Mouse (Mus musculus) spleen, postnatal 10 days (tissue): Measurements from ENCODE around the gene Irf2bp2.

Source experiments
- DNase-seq, 2 experiments: peaks; one replicate each; pipeline ENCODE4 v3.0.0; 2021 to 2022; ENCODE audit warnings: low spot score in 2 of 2

The Irf2bp2 gene

DNA sequence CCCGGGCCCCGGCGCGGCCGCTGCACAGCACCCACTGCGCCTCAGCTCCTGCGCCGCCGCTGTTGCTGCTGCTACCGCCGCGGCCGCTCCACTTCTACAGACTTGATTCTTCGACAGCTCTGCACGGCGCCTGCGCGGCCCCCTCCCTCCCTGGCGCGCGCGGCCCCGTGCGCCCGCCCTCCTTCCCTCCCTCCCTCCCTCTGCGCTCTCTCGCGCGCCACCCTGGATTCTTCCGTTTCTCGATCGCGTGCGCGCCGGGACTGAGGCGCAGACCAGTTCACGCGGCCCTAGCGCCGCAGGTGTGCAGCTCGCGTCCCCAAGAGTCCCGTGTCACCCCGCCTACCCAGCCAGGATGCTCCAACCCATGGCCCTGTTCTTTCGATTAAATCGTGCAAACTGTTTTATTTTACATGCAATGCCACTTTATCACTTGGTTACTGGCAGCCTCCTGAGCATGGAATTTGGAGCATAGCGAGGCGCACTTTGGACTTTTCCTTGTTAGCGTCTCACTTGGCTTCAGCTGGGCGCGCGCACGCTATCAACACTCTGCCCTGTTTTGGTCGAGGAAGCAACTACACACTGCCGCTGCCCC, at the start of gene Irf2bp2:
TSS of gene Irf2bp2 (minus strand) at position 98 of the 592 bp plus-strand sequence.
- peak; percentile 74 to 89 for DNase-seq

DNA sequence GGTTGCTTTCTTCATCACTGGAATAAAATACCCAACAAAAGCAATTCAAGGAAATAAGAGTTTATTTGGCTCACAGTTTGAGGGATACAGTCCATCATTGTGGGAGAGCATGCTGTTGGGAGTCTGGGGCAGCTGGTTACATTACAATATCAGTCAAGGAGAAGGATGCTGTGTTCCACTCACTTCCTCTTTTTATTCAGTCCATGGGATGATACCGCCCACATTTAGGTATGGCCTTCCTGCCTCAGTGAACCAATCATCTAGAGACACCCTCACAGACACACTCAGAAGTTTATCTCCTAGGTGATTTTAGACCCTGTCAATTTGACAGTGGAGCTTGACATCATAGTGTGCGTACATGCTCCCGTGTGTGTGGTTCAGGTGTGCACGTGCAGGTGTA, 48.9 kb upstream of the Irf2bp2 start:
- DNase-seq = no peak

DNA sequence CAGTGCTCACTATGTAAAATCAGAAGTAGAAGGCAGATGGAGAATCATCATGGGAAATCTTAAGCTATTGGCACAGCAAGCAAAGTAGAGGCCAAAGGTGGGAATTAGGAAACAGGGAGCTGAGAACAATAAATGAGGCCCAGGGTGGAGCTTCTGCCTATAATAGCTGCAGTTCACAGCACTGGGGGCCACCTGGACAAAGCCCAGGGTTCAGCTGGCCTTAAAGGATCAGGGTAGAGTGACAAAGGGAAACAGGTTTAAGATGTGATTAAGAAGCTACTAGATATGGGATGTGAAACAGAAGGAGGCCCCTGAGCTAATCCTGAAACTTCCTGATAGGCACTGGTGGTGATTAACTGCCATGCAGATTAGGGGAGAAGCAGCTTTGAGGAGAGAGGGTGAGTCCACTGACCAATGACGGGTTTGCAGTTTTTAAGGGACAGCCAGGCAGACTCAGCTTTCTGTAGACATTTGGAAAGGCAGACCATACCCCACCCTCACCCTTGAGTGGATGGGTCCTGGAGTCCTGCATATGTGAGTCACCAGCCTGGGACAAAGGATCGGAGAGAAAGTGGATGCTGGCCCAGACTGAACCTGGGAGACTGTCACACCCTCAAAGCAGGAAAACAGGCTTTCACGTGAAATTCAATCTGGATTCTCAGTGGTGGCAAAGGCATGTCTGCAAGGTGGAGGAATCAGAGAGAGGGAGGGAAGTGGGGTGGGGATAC, 47.9 kb upstream of the Irf2bp2 start:
- peak in 1 of 2 experiments; percentile 9 for DNase-seq

DNA sequence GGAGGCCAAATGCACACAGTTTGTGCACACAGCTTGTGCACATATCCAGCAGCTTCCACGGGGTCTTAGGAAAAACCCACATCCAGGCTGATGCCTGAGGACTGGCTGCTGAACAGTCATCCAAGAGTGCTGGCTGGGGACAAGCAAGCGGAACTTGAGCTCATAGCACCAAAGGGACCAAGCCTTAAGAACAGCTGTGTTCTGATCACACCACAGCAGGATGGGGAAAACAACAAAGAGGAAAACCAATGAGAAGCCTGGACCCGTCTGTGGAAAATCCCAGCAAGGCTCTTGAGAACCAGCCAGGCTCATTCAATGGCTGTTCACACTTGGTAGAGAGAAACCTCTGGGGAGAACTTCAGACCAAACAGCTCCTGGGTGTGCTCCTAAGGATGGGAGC, 45.4 kb upstream of the Irf2bp2 start:
- DNase-seq = no peak

DNA sequence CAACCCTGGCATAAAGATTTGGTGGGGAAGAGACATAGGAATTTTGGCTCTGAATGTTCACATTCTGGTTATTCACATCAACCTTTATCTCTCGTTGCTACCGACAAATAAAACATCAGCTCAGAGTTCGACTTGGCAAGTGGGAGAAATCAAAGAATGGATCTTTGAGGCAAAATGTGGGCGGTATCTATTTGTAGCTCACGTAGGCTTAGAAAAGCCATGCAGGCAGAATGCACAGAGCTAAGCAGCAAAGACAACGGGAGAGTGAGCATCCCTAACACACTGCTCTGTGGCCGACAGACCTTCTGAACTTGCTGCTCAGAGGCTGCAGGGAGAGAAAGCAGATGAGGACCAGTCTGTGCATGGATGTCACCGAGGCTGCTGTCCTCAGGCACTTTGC, 44.2 kb upstream of the Irf2bp2 start:
- DNase-seq = no peak

DNA sequence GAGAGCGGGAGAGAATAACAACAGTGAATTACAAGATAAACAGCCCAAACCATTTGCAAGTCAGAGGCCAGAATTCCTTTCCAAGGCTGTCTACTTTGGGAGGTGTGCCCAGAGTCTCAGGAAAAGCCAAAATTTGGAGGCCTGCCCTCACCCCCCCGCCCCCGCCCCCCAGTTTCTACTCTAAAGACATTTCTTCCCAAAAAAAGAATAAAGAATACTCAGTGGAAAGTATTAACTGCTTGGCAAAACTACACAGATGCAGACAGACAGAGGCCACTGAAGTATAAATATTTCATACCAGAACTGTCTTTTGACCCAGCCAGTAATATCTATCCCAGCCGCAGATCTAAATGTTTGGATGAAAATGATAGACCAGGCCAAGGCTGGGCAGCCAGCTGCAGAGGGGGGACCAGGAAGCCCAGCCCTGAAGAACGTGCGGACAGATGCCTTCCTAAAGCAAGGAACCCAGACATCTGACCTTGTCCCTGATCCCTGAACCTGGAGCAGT, 40.8 kb upstream of the Irf2bp2 start:
- no peak for DNase-seq

DNA sequence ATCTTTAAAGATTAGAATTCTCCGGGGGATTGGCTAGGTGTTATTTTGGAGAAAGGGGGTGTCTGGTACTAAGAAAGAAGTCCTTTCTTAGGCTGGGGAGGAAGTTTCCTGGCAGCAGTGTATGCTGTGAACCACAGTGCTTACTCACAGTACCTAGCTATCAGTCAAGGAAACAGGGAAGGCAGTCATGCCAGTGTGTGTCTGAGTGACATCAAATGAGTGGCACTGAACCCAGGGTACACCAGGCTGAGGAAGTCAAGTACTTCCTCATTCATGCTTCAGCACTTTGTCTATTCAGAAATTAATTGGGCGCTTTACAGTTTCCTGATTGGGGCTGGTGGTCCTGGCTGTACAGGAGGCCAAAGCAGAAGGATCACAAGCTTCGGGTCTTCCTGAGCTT, 34.8 kb upstream of the Irf2bp2 start:
- DNase-seq = no peak

DNA sequence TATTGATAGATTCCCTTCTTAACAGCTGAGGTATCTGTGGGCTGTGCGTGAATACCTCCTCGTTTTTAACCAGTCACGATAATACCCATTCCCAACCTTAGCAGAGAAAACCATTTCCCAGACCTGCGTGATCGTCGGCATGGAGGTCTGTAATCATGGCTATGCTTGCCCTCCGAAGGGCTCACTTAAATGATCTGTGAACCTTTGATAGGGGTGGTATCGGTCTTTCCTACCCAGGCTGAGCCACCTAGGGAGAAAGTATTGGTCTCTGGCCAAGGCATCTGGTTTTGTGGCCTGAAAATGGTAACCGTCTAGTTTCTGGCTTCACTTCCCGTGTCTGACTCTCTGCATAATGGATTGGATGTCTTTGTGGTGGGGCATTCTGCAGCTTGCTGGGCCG, 32.6 kb upstream of the Irf2bp2 start:
- no peak for DNase-seq

DNA sequence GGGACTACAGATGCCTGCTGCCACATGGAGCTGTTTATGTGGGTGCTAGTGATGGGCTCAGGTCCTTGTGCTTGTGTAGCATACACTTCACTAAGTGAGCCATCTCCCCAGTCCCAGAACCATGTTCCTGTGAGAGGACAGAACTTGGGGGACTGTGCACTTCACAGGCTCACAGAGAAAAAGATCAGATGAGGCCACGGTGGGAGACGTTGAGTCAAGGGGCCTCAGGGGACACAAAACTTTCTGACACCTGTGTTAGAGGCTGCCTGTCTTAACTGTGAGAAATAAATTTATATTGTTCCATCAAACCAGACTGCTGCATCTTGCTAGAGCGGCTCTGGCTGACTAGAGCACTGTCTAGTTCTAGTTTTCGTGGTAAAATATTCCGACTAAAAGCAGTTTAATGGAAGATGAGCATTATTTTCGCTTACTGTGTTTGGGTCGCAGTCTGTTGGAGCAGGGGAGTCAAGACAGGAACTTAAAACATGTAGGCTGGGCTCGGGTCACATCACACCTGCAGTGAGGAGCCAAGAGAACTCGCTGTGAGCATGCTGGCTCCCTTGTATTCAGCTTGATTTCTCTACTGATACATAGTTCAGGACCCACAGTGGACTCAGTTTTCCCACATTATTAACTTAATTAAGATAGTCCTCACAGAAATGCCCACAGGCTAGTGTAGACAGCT, 28.5 kb upstream of the Irf2bp2 start:
- DNase-seq = no peak

DNA sequence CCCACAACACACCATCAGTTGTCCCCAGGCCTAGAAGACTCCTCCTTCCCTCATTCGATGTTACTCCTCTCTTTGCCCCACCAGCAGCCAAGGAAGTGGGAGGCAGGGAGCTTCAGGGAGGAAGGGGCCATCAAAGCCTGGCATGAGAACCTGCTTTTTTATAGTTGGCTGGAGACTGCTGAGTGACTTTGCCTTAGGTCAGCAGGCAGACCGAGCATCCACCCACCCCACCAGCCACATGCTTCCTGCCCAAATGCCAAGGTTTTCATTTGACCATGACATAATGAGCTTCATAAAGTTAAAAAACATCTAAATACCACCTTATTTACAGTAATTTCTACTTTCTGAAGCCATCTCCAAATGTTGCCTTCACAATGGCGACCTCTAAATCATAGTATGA, 26.9 kb upstream of the Irf2bp2 start:
- no peak for DNase-seq

DNA sequence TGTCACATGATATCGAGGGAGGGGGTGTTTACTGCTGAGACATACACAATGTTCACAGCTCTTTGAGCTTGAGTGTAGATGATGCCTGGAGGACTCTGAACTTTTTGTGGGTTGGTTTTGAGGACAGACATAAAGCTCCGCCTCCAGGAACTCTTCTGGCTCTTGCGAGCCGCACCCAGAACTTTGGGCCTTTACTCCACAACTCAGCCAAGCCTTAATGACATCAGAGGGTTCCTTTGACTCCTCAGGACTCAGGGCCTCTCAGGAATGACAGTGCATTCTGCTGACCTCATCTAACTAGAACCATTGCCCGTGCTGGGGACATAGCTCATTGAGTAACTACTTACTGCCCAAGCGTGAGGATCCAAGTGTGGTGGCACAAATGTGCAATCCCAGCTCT, 25.7 kb upstream of the Irf2bp2 start:
- no peak for DNase-seq

DNA sequence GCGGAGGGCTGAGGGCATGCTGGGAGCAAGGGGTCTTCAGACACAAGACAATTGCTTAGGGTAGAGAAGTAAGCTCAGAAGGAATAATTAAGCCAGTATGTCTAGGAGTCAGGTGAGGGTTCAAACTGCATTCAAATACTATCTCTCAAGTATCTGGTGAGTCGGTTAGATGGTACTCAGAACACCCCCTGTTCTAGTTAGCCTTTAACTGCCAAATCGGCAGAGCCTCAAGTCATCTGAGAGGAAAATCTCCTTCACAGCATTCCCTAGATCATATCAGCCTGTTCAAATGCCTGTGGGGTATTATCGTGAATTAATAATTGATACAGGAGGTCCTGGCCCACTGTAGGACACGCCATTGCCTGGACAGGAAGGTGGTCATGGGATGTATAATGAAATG, 23.9 kb upstream of the Irf2bp2 start:
- DNase-seq = no peak

DNA sequence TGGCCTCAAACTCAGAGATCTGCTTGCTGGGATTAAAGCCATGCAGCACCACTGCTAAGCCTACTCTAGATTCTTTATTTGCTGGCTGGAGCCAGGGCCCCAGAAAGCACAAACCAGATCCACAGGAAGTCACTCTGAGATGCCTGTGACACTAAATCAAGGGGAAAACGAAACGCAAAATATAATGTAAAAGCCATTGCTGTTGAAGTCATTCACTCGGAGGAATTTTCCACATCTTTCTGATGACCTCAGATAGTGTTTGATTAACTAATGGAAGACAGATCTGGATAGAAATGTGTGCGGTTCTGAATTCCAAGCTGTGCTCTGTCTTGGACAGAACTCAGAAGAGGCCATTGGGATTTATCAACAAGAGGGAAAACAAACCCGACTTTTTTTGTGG, 22.9 kb upstream of the Irf2bp2 start:
- DNase-seq = no peak

DNA sequence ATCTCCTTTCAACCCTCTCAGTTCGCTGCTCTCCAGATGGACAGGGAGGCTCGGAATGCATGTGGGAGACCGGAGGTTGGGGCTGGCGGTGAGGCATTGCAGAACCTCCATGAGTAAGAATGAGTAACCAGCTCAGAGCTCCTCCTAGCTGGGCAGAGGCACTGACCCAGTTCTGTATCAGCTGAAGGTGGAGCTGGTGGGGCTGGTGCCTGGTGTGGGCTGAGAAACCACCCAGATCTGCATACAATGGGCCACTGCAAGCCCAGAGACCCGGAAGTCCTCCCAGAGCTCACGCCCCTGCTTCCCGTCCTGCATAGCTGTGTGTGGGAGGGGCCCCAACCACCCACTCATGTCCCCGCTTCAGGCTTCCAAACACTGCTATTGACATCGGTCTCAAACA, 22.0 kb upstream of the Irf2bp2 start:
- peak in 1 of 2 experiments; percentile 49 for DNase-seq

DNA sequence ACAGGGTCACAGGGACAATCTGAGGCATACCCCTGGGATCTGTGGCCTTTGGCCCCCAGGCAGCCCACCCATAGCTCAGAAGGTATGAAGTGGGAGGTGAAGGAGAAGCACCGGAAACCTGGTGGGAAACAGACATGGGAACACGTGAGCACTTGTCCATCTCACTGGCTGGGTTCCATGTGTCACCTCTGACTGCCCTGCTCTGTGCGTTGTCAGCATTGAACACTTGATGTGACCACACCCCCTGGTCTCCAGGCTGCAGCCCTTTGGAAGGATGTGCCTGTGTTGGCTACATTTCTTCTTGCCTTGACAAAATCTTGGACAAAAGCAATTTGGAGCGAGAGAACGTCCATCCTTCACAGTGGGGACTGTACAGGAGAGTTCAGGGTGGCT, 20.9 kb upstream of the Irf2bp2 start:
- DNase-seq = no peak

DNA sequence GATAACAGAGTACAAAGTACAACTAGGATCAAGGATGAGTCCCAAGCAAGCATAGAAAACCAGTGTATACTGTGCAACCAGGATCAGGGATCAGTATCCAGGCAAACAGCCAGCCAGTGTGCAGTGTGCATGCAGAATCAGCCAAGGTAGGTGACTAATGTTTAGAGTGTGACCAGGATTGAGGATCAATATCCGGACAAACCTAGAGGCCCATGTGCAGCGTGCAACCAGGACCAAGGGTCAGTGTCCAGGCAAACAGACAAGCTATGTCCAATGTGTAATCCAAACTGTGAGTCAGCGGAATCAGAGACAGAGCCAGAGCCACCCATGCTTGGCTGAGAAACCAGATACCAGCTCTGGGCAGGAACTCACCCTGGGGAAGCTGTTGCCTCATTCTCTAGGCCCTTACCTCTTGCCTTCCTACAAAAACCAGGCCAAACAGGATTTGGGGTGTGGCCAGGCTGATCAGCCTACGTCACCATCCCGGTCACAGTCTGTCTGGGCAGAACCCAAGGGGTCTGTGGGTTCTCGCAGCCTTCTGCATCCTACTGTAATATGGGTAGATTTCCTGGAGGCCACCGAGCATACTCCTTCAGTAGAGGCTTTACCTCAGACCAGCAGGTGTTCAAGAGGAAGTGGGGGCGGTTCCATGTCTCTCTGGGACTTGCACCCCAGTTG, 20.4 kb upstream of the Irf2bp2 start:
- no peak for DNase-seq

DNA sequence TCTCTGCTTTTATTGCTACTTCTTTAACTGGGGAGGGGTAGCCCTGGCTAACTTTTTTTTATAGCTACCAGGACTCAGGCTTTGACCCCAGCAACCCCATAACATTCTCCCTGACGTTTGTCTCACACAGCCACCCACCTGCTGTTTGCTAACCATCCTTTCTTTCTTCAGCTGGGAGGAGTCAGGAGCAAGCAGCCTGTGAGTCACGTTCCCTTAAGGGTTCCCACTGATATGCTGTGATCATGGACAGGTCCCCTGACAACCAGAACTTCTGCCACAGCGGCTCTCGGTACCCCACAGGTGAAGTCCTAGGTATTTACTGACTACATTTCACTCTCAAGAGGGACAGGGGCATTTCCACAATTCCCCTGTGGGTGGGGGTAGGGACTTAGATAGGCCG, 19.4 kb upstream of the Irf2bp2 start:
- DNase-seq = no peak

DNA sequence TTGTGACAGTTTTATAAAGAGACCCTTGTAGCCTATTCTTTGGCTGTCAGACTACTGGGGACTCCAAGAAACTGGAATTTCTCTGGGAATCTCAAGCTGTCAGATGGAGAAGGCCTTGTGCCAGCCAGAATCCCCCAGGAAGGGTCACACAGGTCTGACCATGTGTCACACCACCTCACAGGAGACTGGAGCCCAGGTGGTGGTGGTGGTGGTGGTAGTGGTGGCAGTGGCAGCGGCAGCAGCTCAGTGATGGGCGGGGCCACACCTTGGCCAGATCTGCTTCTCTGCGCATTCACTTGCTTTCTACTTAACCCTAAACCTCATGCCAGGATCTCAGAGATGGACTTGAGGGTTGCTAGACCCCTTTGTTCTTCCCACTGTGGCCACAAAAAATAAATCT, 19.0 kb upstream of the Irf2bp2 start:
- DNase-seq = no peak

DNA sequence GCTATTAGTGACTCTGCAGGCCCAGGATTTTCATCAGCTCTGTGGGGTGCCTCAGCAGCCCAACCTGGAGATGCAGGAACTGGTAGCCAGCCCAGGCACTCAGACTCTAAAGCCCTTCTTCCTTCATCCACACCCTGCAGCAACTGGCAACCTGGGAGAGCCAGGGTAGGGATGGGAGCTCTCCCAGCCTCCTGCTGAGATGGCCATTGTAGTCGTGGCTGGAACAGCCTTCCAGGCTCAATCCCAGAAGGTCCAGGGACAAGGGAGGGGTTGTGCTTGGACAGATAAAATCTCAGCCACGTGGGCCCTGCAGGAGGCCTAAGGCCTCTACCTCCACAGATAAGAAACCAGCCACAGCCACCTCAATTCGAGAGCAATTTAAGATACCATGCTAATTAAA, 16.9 kb upstream of the Irf2bp2 start:
- DNase-seq = no peak

DNA sequence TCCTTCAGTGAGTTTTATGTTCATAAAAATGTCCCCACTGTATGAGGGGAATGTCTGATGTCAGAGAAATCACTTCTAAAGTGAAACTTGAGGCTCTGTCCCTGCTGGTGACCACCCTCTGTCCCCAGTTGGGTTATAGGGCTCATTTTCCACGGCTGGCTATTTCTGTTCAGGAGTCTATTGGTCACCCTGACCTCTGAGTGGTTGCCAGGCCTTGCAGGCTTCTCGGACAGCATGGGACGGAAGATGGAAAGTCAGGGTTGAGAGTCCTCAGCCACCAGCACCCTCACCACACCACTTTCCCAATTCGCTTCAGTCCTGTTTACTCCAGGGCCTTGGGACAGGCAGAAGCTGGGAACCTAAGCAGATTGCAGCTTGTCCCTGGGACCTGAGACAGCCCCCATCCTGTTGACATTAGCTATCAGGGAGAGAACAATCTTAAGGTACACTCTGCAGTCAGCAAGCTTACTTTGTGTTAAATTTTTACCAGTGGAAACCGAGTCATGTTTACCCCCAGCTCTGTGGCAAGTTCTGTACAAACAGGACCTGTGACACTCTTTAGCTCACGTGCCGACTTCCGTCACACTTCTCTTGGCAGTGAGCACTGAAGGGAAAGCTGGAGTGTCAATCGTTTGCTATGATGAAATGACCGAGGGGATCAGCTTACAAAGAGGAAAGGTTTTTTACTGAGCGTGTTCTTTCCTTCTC, 15.9 kb upstream of the Irf2bp2 start:
- no peak for DNase-seq

DNA sequence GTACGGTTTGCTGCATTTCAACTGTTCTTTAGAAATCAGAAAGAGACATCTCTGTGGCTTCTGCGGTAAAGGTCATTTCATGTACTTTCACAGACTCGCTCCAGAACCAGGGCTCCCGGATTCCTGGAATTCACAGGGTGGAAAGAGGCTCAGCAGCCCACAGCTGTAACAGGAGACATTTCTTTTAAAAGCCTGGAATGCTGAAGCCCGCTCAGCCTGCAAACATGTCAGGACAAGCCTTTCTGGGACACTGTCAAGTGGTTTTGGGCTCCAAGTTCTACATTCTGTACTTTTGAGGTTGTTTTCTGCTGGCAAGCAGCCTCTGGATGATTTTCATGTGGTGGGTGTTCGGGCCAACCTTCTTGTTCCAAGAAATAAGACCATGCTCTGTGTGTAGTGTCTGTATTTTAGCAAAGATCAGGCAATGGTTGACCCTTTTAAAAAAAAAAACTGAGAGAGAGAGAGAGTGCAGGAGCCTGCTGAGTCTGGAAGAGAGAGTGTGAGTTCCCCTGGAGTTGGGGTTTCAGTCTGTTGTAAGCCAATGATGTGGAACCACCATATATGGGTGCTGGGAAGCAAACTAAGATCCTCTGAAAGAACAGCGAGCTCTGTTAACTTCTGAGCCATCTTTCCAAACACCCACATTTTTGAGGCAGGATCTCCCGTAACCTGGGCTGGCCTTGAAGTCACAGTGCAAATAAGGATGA, 9.6 kb upstream of the Irf2bp2 start:
- no peak for DNase-seq
